Mouse (Mus musculus): ENCODE measurements around the gene Pld3.

Gene Pld3

GRCm38 (mm10) chr7:27487740-27488268, 65.2 kb downstream of the Pld3 start:
- no peak for DNase-seq (ENCODE audit: low read depth, low spot score)

DNA sequence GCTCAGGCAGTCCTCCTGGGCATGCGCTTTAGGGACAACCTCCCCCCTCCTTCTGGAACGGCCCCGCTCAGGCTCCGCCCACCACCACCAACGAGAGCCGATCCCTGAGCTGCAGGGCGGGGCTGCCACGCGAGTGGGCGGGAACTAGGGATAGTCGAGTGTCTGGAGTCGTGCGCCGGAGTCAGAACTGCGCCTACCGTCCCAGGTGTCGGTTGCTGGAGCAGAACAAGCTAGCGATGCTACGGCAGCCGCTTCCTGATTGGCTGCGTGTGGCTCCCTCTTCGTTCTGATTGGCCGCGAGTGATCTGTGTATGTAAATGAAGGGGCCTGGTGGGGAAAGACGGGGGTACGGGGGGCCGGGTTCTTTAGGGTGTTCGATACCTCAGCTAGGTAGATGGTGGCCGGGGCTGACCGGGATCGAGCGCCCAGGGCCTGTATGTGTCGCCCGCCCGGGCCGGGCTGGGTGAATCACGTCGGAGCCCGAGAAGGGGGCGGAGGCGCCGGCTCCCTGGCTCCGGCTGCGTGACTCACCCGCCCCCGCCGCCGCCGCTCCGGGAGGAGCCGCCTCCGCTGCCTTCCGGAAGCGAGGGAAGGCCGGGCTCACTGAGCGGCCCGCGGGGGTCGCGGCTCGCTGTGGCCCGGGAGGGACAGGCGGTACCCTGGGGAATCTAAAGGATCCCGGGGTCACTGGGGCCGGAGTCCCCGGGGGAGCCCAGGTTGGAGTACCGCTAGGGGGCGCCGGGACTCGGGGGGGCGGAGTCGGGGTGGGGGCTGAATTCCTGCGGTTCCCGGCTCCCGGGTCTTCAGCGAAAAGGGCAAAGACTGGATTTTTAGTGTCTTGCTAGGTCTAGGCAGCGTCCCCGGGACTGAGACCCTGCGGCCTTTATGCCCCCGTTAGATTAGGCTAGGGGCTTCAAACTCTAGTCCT, 66.0 kb downstream of the Pld3 start, which contains the start of gene Sertad1:
TSS of gene Sertad1 (plus strand) at position 141 of the 928 bp plus-strand sequence.
- peak; percentile 96 for DNase-seq (ENCODE audit: low read depth, low spot score)

DNA sequence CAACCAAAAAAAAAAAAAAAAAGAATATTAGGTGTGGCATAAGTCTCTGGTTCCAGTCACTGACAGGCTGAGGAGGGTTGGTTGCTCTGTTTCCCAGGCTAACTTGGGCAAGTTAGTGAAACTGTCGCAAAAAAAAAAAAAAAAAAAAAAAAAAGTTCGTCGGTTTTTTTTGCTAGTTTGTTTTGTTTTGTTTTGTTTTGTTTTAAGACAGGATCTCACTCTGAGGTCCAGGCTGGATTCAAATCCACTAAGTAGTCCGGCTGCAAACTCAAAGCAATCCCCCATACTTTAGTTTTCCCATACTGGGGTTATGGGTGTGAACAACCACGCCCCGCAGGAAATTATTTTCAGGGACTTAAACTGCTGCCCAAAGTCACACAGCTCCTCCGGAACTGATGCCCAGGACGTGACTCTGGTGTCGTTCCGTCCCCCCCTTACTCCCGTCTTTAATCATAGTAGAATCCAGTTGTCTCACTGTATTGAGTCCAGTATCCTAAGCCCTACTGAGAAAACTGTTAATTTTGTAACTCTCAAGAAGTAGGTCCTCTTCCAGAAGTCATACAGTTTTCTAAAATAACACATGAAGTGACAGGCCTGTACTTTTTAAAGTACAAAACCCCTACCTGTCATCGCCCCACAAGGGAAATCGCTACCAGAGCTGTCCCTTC, 66.8 kb downstream of the Pld3 start:
- no peak for DNase-seq (ENCODE audit: low read depth, low spot score)

GRCm38 (mm10) chr7:27483860-27484259, 69.2 kb downstream of the Pld3 start:
- no peak for DNase-seq (ENCODE audit: low read depth, low spot score)
